Mouse (Mus musculus) lung, postnatal 25 days (tissue): Measurements from ENCODE around the gene Prkar2b.

Source experiments
- DNase-seq: peaks from one replicate; pipeline ENCODE4 v3.0.0; 2022; ENCODE audit warnings: low spot score

Gene Prkar2b

DNA sequence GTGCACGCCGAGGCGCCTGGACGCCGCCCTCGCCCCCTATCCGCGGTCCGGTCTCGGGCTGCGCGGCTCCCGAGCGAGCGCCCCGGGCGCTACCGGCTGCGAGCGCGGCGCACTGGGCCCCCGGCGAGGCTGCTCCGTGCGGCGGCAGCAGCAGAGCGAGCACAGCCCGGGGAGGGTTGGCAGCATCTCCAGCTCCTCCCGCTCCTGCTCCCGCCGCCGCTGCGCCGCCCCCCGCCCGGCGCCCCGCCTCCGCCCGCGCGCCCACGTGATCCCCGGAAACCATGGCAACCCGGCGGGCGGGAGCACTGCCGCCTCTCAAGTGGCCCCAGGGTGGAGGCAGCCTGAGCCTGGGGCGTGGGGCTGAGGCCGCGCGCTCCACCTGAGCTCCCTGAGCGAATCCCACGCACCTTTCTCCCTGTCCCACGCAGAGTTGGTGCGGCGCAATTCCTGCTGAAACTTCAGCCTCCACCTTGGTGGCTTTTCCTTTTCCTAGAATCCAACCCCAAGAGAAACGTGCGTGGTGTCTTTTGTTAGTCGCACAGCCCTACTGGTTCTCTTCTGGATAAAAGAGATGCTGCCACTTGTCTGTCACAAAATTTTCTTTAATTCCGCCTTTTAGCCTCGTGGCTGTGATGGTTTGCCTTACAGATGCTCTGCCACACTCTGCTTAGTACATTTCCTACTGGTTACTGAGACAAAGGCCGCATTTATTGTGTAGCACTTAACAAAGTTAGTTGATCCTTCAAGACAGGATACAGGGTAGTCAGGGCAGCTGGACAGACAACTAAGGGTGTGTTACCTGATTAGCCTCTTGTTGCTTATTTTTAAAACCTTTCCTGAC is at the start of gene Prkar2b:
Gene Prkar2b (minus strand): TSS at position 207 of the 841 bp plus-strand sequence.
- DNase-seq, result peak; percentile 89

- DNase-seq, result peak; percentile 32
These were observed 48.1 kb upstream of the Prkar2b start for GRCm38 (mm10) chr12:32109201-32109600.

DNA sequence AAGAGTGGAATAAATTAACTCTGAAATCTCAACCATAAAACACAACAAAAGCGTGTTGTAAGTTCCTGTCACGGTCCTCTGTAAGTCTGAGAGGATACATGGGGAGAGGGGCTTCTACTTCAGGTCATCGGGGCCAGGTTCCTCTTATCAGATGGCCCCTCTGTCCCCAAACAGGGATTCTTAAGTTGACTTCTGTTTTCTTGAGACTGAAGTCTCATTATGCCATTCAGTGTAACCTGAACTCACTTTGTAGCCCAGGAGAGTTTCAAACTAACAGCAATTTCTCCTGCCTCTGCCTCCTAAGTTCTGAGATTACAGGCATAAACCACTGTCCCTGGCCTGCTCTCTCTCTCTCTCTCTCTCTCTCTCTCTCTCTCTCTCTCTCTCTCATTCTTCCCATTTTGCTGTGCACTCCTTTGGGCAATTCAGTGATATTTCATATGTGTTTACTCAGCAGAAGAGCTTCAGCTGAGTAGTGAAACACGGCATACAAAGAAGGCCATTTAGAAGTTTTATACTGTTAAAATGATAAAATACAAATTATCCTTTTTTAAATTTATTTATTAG is 43.9 kb upstream of the Prkar2b start:
- DNase-seq, result no peak

DNA sequence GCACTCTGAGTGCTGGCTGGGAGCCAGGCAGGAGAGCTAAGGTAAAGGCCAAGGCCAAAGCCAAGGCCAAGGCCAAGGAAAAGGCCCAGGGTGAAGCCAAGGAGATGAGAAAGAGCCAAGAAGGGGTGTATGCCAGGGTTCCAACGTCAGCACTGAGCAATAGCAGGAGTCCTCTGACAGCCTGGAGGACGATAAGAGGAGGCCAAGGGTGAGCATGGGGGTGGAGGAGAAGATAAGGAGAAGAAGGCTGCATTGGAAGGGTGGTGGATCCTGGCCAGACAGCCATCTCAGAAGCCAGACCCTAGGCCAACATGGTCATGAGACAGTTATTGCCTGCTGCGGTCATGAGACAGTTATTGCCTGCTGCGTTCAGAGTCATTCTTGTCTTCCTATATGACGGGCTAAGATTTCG is 43.4 kb upstream of the Prkar2b start:
- peak; percentile 39 for DNase-seq

DNA sequence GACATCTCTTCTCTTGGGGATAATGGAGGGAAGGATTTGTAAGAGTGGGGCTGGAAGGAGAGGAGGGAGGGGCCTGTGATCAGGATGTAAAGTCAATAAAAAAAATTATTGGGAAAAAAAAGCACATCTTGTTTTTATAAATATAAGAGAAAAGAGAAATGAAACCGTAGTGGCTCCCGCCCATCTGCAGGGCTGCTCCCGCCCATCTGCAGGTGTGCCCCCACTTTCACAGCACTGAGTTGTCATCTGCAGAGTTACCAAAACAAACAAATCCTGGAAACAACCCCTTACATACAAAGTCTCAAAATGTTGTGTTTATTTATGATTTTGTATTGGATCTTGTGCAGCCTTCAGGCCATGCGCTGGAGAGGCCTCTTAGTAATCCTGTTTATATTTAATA is 40.2 kb upstream of the Prkar2b start:
- peak; percentile 2 for DNase-seq

DNA sequence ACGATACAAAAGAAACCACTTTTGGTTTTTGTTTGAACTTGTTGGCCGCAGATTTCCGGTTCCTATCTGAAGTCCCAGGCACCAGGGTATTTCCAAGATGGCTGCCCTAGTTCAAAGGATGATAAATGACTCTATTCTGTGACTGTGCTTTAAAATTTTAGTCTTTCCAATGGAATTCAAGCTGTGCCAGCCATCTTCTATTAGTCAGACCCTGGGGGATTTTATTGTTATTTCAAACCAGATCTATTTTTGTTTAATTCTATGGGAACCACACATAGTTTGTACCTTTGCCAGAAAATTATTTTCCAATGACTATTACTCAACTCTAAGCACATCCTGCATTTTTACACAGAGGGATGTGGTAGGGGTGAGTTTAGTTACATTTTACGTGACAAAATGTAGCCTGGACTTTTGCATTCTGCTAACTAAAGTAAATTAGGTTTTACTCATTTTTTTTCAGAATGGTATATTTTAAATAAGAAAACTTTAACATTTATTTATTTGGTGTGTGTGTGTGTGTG is 38.6 kb upstream of the Prkar2b start:
- DNase-seq, result no peak

DNA sequence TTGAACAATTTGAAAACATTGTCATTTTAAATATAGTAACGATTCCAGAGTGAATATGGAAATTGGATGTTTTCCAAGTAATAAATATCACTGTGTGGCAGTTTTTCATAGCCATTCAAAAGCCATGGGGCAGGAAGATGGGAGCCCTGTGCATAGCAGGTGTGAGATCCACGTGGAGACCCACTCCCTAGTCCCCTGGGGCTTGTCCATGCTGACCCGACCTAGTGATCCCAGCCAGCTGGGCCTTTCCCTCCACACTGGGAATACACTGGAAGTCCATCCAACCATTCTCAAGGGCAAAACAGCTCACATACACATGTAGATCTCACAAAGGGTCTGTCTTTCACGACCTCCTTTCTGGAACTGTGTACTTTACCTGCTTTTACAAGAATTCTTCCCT is 37.5 kb upstream of the Prkar2b start:
- no peak for DNase-seq

DNA sequence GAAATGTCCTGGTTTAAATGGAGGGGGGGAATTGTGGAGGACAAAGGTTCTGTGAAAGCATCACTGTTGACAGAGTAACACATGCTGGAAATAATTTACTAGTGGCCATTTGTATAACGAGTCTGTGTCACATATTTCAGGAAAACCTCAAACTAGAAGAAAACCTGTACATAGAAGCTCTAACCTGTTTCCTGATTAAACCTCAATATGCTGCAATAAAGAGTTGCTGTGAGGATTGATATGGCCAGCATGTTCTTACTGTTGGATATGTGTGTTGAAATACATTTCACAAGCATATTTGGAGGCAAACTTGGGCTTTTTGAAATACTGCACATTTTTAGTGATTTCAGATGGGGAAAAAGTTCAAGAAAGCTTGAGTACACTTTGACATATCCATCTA is 36.0 kb upstream of the Prkar2b start:
- no peak for DNase-seq

GRCm38 (mm10) chr12:32095164-32095563 is 34.1 kb upstream of the Prkar2b start:
- DNase-seq, result no peak

- DNase-seq, result no peak
These were observed 31.4 kb upstream of the Prkar2b start for GRCm38 (mm10) chr12:32092452-32092851.

DNA sequence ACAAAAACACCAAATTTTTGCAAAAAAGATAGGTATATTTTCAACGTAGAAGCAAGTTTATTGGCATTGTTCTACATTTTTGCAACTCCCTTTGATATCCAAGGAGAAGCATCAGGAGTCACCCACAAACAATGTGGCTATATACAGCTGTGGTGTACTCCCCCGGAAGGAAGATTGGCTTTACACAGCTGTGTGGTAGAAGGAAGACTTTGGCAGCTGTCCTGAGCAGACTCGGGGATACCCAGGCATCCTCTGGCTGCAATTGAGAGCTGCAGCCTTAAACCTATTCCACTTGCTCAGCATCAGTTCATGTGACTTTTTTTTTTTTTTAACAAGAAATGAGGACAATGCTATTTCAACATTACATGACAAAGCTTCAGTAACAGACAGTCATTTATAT is 27.5 kb upstream of the Prkar2b start:
- DNase-seq, result no peak

- no peak for DNase-seq
These were observed 26.2 kb upstream of the Prkar2b start for GRCm38 (mm10) chr12:32087339-32087738.

DNA sequence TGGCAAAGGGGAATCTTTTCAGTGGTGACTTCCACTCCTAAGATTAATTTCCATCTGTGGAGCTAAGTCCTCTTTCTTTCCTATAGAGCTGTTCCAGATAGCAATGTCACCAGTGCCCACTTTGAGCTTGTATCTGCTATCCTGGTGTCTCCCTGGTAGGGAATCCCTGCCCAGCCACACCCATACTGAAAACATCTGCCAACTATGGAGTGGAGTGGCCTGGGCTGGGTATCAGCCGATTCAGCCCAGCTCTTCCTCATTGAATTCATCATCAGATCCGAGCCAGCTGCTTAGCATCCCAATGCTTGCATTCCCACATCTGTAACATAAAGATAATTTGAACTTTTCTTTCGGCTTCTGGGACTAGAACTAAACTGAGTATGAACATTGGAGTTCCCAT is 25.8 kb upstream of the Prkar2b start:
- no peak for DNase-seq

DNA sequence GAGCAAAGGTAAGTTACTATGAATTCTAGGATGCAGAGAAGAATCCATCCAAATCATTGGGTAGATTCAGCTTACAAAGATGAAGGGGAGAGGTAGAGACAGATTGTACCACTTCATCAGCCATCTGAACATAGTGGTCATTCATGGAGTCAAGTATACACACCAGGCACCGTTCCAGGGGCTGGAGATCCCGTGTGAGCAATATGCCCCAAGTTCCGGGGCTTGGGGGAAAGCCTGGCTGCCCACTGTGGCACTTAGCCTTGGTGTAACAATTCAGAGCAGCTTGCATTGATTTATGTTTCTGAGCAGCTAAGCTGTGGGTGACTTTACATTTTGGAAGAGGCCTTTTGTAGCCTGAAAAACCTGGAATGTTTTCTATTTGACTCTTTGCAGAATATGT is 24.8 kb upstream of the Prkar2b start:
- DNase-seq, result no peak

DNA sequence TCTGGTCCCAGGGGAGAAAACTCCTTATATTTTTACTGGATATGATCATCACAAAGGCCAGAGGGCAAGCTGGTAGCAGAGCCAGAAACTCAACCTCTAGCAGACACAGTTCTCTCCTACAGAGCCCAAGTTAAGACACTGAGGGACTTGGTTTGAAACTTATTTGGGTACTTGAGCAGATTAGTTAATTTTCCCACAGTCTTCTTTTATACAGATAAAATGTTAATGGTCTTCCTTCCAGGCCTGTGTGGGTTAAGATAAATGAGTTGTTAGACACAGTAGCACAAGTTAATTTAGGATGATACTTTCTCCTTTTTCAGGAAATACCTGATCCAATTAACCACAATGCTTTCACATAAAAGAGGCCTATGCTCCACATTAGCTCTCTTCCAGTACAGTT is 24.1 kb upstream of the Prkar2b start:
- no peak for DNase-seq

GRCm38 (mm10) chr12:32084601-32085000 is 23.5 kb upstream of the Prkar2b start:
- DNase-seq, result no peak

DNA sequence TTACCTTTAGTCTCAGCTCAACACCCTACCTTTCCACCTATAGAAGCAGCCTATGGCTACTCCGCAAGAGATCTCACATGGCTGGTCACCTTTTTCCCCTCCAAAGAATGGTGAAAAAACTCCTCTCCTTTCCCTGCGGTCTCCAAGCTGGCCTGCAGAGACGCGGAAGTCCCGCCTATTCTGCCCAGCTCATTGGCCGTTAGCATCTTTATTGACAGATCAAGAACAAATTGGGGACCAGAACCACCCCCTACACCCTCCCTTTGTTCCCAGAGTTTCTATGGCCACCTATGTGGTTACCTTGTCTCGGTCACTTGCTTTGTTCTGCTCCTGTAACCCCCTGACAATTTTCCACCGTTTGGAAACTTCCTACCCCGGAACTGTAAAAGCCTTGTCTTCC is 19.6 kb upstream of the Prkar2b start:
- no peak for DNase-seq

- DNase-seq, result no peak
These were observed 16.3 kb upstream of the Prkar2b start for GRCm38 (mm10) chr12:32077403-32077802.

DNA sequence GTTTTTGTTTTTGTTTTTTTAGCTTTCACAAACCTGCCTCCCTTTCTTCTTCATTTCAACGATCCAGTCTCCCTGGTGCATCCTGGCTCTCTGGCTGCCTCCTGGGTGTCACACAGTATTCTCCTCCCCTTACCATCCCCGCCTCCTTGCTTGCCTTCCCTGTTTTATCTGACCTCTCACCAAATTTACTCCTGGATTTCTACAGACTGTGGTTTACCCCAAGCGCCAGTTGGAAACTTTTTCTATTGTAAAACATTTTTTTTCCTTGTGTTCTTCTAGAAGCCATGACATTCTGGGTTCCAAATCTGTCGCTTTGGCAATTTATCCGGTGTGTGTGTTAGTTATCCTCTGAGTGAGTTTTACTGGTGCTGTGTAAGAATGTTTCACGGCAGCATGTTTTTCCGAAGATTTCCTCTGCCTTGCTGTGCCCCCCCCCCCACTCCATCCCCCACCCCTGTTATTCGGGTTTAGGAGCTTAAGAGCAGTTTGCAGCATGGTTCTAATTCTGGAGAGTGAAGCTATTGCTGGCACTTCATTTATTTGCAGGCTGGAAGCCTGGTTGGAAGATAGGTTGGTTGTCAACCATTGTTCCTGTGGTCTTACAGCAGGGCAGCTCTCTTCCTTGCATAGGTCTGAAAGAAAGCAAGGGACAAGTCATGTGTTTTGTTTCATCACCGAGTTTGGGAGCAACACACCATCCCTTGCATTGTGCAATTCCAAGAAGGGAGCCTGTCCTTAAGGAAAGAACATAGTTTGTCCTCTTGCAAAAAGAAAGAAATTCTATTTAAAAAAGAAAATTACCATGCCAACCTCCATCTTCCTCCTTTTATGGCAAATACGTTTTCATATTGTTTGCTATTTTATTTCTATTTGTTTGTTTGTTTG is 15.0 kb upstream of the Prkar2b start:
- DNase-seq, result no peak

DNA sequence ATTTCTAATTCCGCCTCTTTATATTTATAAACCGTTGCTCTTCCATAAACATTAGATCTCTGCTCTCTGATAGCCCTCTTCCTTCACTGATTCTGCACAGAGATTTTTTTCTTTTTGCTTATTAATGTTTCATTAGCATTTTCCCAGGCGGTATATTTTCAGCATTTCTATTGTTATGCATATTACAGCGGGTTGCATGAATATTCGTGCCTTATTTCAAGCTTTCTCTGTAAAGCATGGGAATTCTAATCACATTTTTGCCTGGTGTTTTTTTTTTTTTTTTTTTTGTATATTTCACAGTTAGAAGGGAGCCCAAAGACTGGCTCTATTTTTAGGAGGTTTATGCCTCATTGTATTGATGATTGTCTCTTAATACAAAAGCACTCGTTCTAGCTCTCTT is 13.2 kb upstream of the Prkar2b start:
- no peak for DNase-seq

DNA sequence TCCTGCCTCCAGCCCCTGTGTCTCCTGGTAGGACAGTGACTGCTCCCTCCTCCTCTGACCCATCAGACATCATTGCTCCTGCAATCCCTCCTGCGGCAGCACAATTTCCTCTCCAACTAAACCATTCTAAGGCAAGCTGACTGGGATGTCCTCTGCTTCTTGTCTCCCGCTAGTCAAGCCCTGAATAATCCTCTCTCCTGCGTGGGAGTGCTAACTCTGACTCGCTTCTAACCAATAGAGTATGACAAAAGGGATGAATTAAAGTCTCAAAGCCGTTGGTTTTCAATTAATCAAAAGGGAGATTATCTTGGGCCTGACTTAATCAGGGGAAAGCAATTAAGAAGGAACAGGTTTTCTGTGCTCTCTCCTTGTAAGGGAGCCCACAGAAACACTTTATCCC is 4.9 kb upstream of the Prkar2b start:
- DNase-seq, result no peak

GRCm38 (mm10) chr12:32060247-32061089 is 628 bp downstream of the Prkar2b start:
- DNase-seq, result no peak
